Mouse (Mus musculus) midbrain, postnatal 0 days (tissue): ENCODE measurements at regions not wholly inside any gene's neighbourhood (a gene's known extent, or its start where the extent isn't known, plus 50 kb on each side); places are given as distances from the start of the nearest gene placed in this dataset.
A peak's percentile ranks its signal among the peaks of the same experiment; 100 is the strongest.
"Not testable (repeated sequence)": the region's sequence is repeated elsewhere in the genome, so short reads cannot be mapped to it uniquely, and the experiment has no call there.

Source experiments
- ATAC-seq: fragments of 200-750 bp; cut with Nextera tagmentation; 2 replicates; pipeline ENCODE4 v1.8.0; 2017; ENCODE audit warnings: moderate number of reproducible peaks, mild to moderate bottlenecking, moderate TSS enrichment, moderate library complexity; ENCODE audit not compliant: low FRiP score
- DNase-seq: peaks from one replicate; pipeline ENCODE4 v3.0.0-alpha.2; 2015; ENCODE audit warnings: low spot score
- H3K27ac ChIP-seq: fragments of 300-500 bp; sonication (generic); 2 replicates; pipeline ENCODE4 v1.5.1; 2014; ENCODE audit warnings: low read depth, mild to moderate bottlenecking, low read length, mixed read lengths
- H3K27me3 ChIP-seq: fragments of 300-500 bp; sonication (generic); 2 replicates; pipeline ENCODE4 v1.6.1; 2014; ENCODE audit warnings: low read length, control low read depth, mixed read lengths; ENCODE audit not compliant: insufficient read depth
- H3K36me3 ChIP-seq: fragments of 300-500 bp; sonication (generic); 2 replicates; pipeline ENCODE4 v1.6.1; 2014; ENCODE audit warnings: low read length, control low read depth, mixed read lengths; ENCODE audit not compliant: insufficient read depth
- H3K4me1 ChIP-seq: fragments of 300-500 bp; sonication (generic); 2 replicates; pipeline ENCODE4 v1.6.1; 2014; ENCODE audit warnings: mild to moderate bottlenecking, control low read depth, antibody characterized with exemption, low read length, mixed read lengths; ENCODE audit not compliant: insufficient read depth
- H3K4me2 ChIP-seq: fragments of 300-500 bp; sonication (generic); 2 replicates; pipeline ENCODE4 v1.6.1; 2014; ENCODE audit warnings: low read depth, mild to moderate bottlenecking, low read length, mixed read lengths; ENCODE audit not compliant: poor library complexity, severe bottlenecking
- H3K4me3 ChIP-seq: fragments of 300-500 bp; sonication (generic); 2 replicates; pipeline ENCODE4 v1.5.1; 2014; ENCODE audit warnings: low read depth, mild to moderate bottlenecking, low read length, moderate library complexity
- H3K9ac ChIP-seq: fragments of 300-500 bp; sonication (generic); replicated peaks from 2 replicates; pipeline ENCODE4 v1.6.1; 2014; ENCODE audit warnings: mild to moderate bottlenecking, low read length, moderate library complexity, mixed read lengths; ENCODE audit not compliant: poor library complexity, severe bottlenecking
- H3K9me3 ChIP-seq: fragments of 300-500 bp; sonication (generic); 2 replicates; pipeline ENCODE4 v1.6.1; 2016; ENCODE audit warnings: low read length, control low read depth
- CTCF ChIP-seq: IDR thresholded peaks from 2 replicates; pipeline ENCODE4 v1.5.1; 2016; ENCODE audit warnings: antibody characterized with exemption, mild to moderate bottlenecking
- WGBS: fragments of 180-500 bp; shearing (Covaris S2); extraction: QIAGEN DNeasy Blood & Tissue Kit; methylation state at CpG from one replicate; pipeline ENCODE4 v1.1.7; 2014; 5-methylcytosine and 5-hydroxymethylcytosine counted together

- DNase-seq: no peak
- no peak for ATAC-seq
- no peak overlapping the region for H3K27ac ChIP-seq
- TF ChIP-seq CTCF: no peak
- no peaks in the 10 kb centered on the region for H3K36me3 ChIP-seq
- no peak overlapping the region for H3K4me3 ChIP-seq
- no peaks in the 10 kb centered on the region for H3K27me3 ChIP-seq
- H3K4me1 ChIP-seq: no peaks in the 10 kb centered on the region
- H3K9me3 ChIP-seq: no peaks in the 10 kb centered on the region
- 60% methylated on average over 2 of the region's 2 CpGs for WGBS
- H3K9ac ChIP-seq: no peak overlapping the region
- no peak overlapping the region for H3K4me2 ChIP-seq
Observed at GRCm38 (mm10) chr2:78240299-78240698, 294.1 kb upstream of the Cwc22 start.

- DNase-seq, H3K27me3 ChIP-seq, H3K4me2 ChIP-seq, H3K27ac ChIP-seq, H3K4me3 ChIP-seq, H3K9ac ChIP-seq, ATAC-seq, H3K4me1 ChIP-seq, H3K9me3 ChIP-seq, H3K36me3 ChIP-seq: not testable (repeated sequence)
- 99% methylated on average over 4 of the region's 4 CpGs for WGBS
Observed at GRCm38 (mm10) chr2:78225383-78226100, 279.4 kb upstream of the Cwc22 start.

- H3K9me3 ChIP-seq: no peaks in the 10 kb centered on the region
- H3K4me2 ChIP-seq: no peak overlapping the region
- H3K27me3 ChIP-seq: no peaks in the 10 kb centered on the region
- no peaks in the 10 kb centered on the region for H3K36me3 ChIP-seq
- 72% methylated on average over 8 of the region's 8 CpGs for WGBS
- H3K4me1 ChIP-seq: no peaks in the 10 kb centered on the region
- H3K27ac ChIP-seq: no peak overlapping the region
- no peak overlapping the region for H3K4me3 ChIP-seq
- DNase-seq (no peak), ATAC-seq (no peak)
- no peak overlapping the region for H3K9ac ChIP-seq
- no peak for TF ChIP-seq CTCF
Observed at GRCm38 (mm10) chr2:78214469-78214868, 268.3 kb upstream of the Cwc22 start.

GRCm38 (mm10) chr2:78205125-78205524 is 258.9 kb upstream of the Cwc22 start:
- no peaks in the 10 kb centered on the region for H3K4me1 ChIP-seq
- no peak for TF ChIP-seq CTCF
- no peaks in the 10 kb centered on the region for H3K27me3 ChIP-seq
- ATAC-seq (no peak), DNase-seq (no peak)
- H3K9ac ChIP-seq: no peak overlapping the region
- H3K4me3 ChIP-seq: no peak overlapping the region
- no peak overlapping the region for H3K27ac ChIP-seq
- 64% methylated on average over 5 of the region's 5 CpGs for WGBS
- no peaks in the 10 kb centered on the region for H3K36me3 ChIP-seq
- H3K4me2 ChIP-seq: no peak overlapping the region
- no peaks in the 10 kb centered on the region for H3K9me3 ChIP-seq

GRCm38 (mm10) chr2:78196006-78196405 is 249.8 kb upstream of the Cwc22 start:
- no peak for ATAC-seq
- WGBS: 85% methylated on average over 4 of the region's 4 CpGs
- TF ChIP-seq CTCF: no peak

GRCm38 (mm10) chr2:78189620-78190019 is 243.4 kb upstream of the Cwc22 start:
- DNase-seq: peak; percentile 58
- Histone ChIP-seq H3K4me3 (no peak overlapping the region), H3K27me3 (no peaks in the 10 kb centered on the region), H3K27ac (no peak overlapping the region), H3K4me1 (no peaks in the 10 kb centered on the region), H3K9ac (no peak overlapping the region), H3K9me3 (no peaks in the 10 kb centered on the region), H3K36me3 (no peaks in the 10 kb centered on the region), H3K4me2 (no peak overlapping the region)
- no peak; the same call in 1 of the 2 replicates for ATAC-seq
- 6% methylated on average over 1 of the region's 1 CpGs for WGBS
- TF ChIP-seq CTCF: no peak

More at GRCm38 (mm10) chr2:78196006-78196405, 249.8 kb upstream of the Cwc22 start:
- H3K4me1 ChIP-seq: no peaks in the 10 kb centered on the region
- no peaks in the 10 kb centered on the region for H3K9me3 ChIP-seq
- no peak overlapping the region for H3K9ac ChIP-seq
- no peaks in the 10 kb centered on the region for H3K27me3 ChIP-seq
- H3K4me3 ChIP-seq: no peak overlapping the region
- DNase-seq: no peak
- no peaks in the 10 kb centered on the region for H3K36me3 ChIP-seq
- H3K4me2 ChIP-seq: no peak overlapping the region
- H3K27ac ChIP-seq: no peak overlapping the region
